Mouse (Mus musculus) embryonic facial prominence, embryonic 13.5 days (tissue): ENCODE results near the gene Kdelr3. TPM values are rescaled to one million over a fixed set of nuclear protein-coding genes. Genes with fewer than 3 reads are reported as not detected.

Source experiments
- ATAC-seq: fragments of 200-750 bp; cut with Nextera tagmentation; 2 replicates; pipeline ENCODE4 v1.8.0; 2017; ENCODE audit warnings: low read depth; ENCODE audit not compliant: insufficient number of reproducible peaks, insufficient read depth, low FRiP score, low TSS enrichment
- H3K27ac ChIP-seq: fragments of 300-500 bp; sonication (generic); 2 replicates; pipeline ENCODE4 v1.5.1; 2015; ENCODE audit warnings: moderate library complexity, mild to moderate bottlenecking, inconsistent platforms
- H3K27me3 ChIP-seq: fragments of 300-500 bp; sonication (generic); 2 replicates; pipeline ENCODE4 v1.6.1; 2015; ENCODE audit warnings: mild to moderate bottlenecking, inconsistent platforms
- H3K36me3 ChIP-seq: fragments of 300-500 bp; sonication (generic); 2 replicates; pipeline ENCODE4 v1.6.1; 2015; ENCODE audit warnings: mild to moderate bottlenecking, inconsistent platforms
- H3K4me1 ChIP-seq: fragments of 300-500 bp; sonication (generic); 2 replicates; pipeline ENCODE4 v1.6.1; 2015; ENCODE audit warnings: inconsistent platforms
- H3K4me2 ChIP-seq: fragments of 300-500 bp; sonication (generic); 2 replicates; pipeline ENCODE4 v1.6.1; 2015; ENCODE audit warnings: moderate library complexity, mild to moderate bottlenecking, inconsistent platforms
- H3K4me3 ChIP-seq: fragments of 300-500 bp; sonication (generic); 2 replicates; pipeline ENCODE4 v1.5.1; 2015; ENCODE audit warnings: mild to moderate bottlenecking, inconsistent platforms
- H3K9ac ChIP-seq: fragments of 300-500 bp; sonication (generic); 2 replicates; pipeline ENCODE4 v1.6.1; 2015; ENCODE audit warnings: mild to moderate bottlenecking, inconsistent platforms
- H3K9me3 ChIP-seq: fragments of 300-500 bp; sonication (generic); 2 replicates; pipeline ENCODE4 v1.6.1; 2016; ENCODE audit warnings: inconsistent platforms
- WGBS: fragments of 180-500 bp; shearing (Covaris S2); methylation state at CpG from one replicate; pipeline ENCODE4 v1.1.7; 2015; ENCODE audit warnings: mixed read lengths; 5-methylcytosine and 5-hydroxymethylcytosine counted together
- polyA plus RNA-seq: library from polyadenylated mRNA; unstranded; fragments of >200 nt; fragmentation: Nextera tagmentation; extraction: Ambion mirVana; gene quantifications from 2 replicates; pipeline ENCODE4 v1.2.1, GENCODE M21; 2015

Kdelr3 gene
- polyA plus RNA-seq: 89.9 and 99.5 TPM in 2 replicates

DNA sequence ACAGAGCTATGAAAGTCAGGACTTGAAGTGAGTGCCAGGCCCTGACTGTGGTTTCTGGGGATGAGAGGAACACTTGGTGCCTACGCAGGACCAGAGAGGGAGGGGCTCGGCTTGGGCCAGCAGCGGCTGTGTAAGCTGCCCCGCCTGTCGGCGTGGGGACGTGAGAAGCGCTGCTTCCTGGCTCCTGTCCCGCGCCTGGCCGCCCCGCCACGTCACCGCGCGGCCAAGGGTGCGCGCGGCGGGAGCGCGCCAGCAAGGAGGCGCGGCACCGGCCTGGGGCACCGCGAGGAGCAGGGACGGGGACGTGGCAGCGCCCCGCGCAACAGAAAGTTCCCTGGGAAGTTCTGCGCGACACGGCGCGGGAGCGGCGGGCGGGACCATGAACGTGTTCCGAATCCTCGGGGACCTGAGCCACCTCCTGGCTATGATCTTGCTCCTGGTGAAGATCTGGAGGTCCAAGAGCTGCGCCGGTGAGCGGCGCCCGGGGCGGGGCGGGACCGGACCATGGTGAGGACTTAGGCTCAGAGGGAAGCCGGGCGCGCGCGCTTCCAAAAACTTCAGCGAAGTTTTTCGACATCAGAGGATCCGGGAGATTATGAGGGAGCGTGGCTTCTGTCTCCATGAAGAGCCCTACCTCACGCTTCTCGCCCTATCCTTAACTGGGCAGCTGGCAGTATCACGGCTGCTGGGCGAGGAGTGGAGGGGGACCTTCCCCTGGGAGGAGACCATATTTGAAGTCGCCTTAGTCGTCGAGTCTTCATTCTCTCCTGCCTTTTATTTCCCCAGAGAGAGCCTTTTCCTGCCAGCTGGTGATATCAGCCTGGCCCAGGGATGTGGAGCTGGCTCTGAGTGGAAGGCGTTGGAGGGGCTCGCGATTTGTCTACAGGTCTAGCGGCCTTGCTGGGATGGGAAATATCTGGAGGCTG lies at the start of gene Kdelr3:
Gene Kdelr3 (plus strand): TSS at position 241 of the 926 bp plus-strand sequence.
- peak within 1 kb of the TSS; percentile 80 for H3K4me2 ChIP-seq
- peak; percentile 72 for ATAC-seq
- H3K9me3 ChIP-seq: no peaks in the 10 kb centered on the region; the same call in 1 of the 2 replicates
- peaks cover 4% of the 10 kb centered on the region; the same call in 1 of the 2 replicates for H3K36me3 ChIP-seq
- H3K4me3 ChIP-seq: peak within 1 kb of the TSS; percentile 64
- H3K27ac ChIP-seq: peak within 1 kb of the TSS; percentile 57
- peaks cover 56% of the 10 kb centered on the region for H3K27me3 ChIP-seq
- peaks cover 50% of the 10 kb centered on the region for H3K4me1 ChIP-seq
- under 1% methylated on average over 71 of the region's 71 CpGs for WGBS
- H3K9ac ChIP-seq: peak within 1 kb of the TSS; percentile 84

DNA sequence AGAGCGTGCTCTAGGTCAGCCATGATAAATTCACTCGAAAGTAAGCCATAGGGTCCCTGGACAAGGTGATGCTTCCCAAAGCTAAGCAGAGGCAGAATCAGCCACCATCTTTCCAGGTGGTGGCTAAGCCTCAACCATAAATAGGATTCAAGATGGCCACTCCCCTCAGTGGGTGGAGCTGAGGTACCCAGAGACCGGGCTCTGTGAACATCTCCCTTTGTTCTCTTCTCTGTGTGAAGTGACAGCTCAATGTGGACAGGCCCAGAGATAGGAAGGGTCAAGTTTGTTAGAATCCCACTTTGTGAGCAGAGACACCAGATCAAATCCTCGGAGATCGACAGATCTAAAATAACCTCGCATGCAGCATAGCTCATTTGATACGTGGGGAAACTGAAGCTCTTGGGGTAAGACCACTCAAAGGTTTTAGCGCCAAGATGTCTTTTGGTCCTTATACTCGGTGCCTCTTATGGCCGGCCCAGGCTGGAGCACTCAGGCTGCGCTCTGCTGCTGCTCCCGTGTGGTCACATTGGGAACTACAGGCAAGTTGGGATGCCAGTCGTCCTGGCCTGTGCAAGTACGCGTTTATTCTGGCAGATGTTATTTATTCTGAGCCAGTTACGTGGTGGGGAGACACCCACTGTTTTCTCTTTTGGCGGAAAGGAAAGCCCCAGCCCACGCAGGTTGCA lies 49.5 kb upstream of the Kdelr3 start:
- 6% methylated on average over 18 of the region's 18 CpGs for WGBS
- Histone ChIP-seq H3K9me3 (no peaks in the 10 kb centered on the region), H3K9ac (peak overlapping the region; percentile 32; the same call in 1 of the 2 replicates), H3K4me2 (0 out of 2 replicates have a peak overlapping the region, but pooled peaks have one; percentile 22), H3K27me3 (peaks cover 26% of the 10 kb centered on the region), H3K27ac (no peak overlapping the region), H3K4me3 (no peak overlapping the region), H3K4me1 (peaks cover 15% of the 10 kb centered on the region), H3K36me3 (no peaks in the 10 kb centered on the region)
- ATAC-seq: peak; percentile 77; the same call in 1 of the 2 replicates

DNA sequence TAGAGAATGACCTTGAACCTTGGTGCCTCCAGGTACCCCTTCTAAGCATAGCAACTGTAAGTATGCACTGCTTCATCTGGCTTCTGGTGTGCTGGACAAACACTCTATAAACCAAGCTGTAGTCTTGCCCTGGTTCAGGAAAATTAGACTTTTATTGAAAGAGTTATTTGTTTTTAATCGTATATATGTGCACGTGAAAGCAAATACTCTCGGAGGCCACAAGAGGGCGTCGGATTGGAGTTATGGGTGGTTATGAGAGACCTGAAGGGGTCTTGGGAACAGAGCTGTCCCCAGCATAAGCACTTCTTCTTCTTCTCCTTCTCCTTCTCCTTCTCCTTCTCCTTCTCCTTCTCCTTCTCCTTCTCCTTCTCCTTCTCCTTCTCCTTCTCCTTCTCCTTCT lies 46.6 kb upstream of the Kdelr3 start:
- Histone ChIP-seq H3K9ac (no peak overlapping the region), H3K27me3 (no peaks in the 10 kb centered on the region), H3K9me3 (no peaks in the 10 kb centered on the region), H3K36me3 (no peaks in the 10 kb centered on the region), H3K4me3 (no peak overlapping the region), H3K4me1 (peaks cover 18% of the 10 kb centered on the region), H3K4me2 (no peak overlapping the region), H3K27ac (no peak overlapping the region)
- WGBS: 66% methylated on average over 5 of the region's 5 CpGs
- ATAC-seq: no peak

GRCm38 (mm10) chr15:79470583-79470982 lies 45.6 kb upstream of the Kdelr3 start:
- no peaks in the 10 kb centered on the region for H3K36me3 ChIP-seq
- no peak overlapping the region for H3K27ac ChIP-seq
- 26% methylated on average over 17 of the region's 17 CpGs for WGBS
- peaks cover 18% of the 10 kb centered on the region for H3K4me1 ChIP-seq
- ATAC-seq: no peak
- H3K4me2 ChIP-seq: peak overlapping the region; percentile 51
- H3K9ac ChIP-seq: no peak overlapping the region
- H3K4me3 ChIP-seq: peak overlapping the region; percentile 32
- H3K27me3 ChIP-seq: no peaks in the 10 kb centered on the region
- H3K9me3 ChIP-seq: no peaks in the 10 kb centered on the region

GRCm38 (mm10) chr15:79471095-79471494 lies 45.1 kb upstream of the Kdelr3 start:
- Histone ChIP-seq H3K36me3 (no peaks in the 10 kb centered on the region), H3K4me2 (peak overlapping the region; percentile 51), H3K27me3 (no peaks in the 10 kb centered on the region), H3K9me3 (no peaks in the 10 kb centered on the region), H3K27ac (no peak overlapping the region), H3K9ac (no peak overlapping the region), H3K4me1 (peaks cover 18% of the 10 kb centered on the region), H3K4me3 (peak overlapping the region; percentile 32)
- WGBS: 39% methylated on average over 10 of the region's 10 CpGs
- no peak for ATAC-seq

- ATAC-seq: no peak
- Histone ChIP-seq H3K4me3 (no peak overlapping the region), H3K9ac (no peak overlapping the region), H3K27ac (no peak overlapping the region), H3K4me2 (no peak overlapping the region), H3K27me3 (no peaks in the 10 kb centered on the region), H3K4me1 (peaks cover 13% of the 10 kb centered on the region), H3K9me3 (no peaks in the 10 kb centered on the region), H3K36me3 (no peaks in the 10 kb centered on the region)
- 85% methylated on average over 5 of the region's 5 CpGs for WGBS
Observed at GRCm38 (mm10) chr15:79473042-79473441, 43.2 kb upstream of the Kdelr3 start.

DNA sequence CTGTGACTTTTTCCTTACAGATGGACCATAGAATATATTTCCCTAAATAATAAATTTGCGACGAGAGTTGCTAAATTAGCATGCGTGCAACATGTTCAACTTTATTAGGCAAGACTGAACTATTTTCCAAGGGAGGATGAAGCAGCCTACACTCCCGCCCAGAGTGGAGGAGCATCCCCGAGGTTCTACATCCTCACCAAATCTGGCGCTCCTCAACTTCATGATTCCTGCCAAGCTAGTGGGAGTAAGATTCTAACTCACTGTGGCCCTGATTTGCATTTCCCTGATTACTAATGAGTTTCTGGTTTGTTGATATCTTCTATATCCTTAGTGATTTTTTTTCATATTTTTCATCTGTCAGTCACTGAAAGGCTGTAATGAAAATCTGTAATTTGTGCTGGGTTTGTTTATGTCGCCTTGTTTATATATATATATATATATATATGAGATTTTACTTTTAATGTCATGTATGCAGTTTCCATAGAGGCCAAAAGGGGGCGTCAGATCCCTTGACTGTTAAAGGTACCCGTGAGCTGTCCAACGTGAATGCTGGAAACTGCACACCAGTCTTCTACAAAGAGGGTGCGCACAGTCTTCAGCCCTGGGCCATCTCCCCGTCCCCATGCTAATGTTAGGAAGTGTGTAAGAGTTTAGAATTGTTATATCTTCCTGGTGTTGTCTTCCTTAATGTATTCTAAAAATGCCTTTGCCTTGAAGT lies 42.4 kb upstream of the Kdelr3 start:
- Histone ChIP-seq H3K4me3 (no peak overlapping the region), H3K9me3 (no peaks in the 10 kb centered on the region), H3K36me3 (no peaks in the 10 kb centered on the region), H3K27me3 (no peaks in the 10 kb centered on the region), H3K27ac (no peak overlapping the region), H3K4me1 (peaks cover 13% of the 10 kb centered on the region), H3K4me2 (no peak overlapping the region), H3K9ac (no peak overlapping the region)
- no peak for ATAC-seq
- 58% methylated on average over 12 of the region's 12 CpGs for WGBS

GRCm38 (mm10) chr15:79477227-79477626 lies 39.0 kb upstream of the Kdelr3 start:
- peaks cover 31% of the 10 kb centered on the region for H3K27me3 ChIP-seq
- 55% methylated on average over 6 of the region's 6 CpGs for WGBS
- no peaks in the 10 kb centered on the region for H3K9me3 ChIP-seq
- no peak for ATAC-seq
- H3K9ac ChIP-seq: no peak overlapping the region
- H3K4me1 ChIP-seq: no peaks in the 10 kb centered on the region
- no peak overlapping the region for H3K4me2 ChIP-seq
- no peaks in the 10 kb centered on the region for H3K36me3 ChIP-seq
- H3K27ac ChIP-seq: no peak overlapping the region
- H3K4me3 ChIP-seq: no peak overlapping the region

DNA sequence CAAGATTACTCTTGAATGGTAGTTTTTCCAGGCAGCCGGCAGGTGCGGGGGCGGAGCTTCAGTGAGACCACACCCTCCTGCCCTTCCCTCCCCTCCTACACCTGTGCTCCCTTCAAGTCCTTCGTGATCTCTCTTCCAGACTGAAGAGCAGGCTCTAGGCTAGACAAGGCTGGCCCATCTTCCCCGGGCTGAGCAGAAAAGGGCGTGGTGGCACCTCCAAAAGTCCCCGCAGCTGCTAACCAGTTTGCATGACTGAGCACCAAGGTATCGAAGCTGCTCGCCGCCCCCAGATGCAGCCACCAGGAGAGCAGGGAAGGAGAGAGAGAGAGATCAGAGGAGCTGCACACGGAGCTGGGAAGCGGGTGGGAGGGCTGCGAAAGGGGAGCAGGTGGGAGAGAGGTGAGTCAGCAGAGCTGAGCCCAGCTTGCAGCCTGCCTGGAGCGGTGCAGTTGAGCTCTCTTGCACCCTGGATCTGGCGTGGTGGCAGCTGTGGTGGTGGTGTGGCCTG lies 35.0 kb upstream of the Kdelr3 start:
- Histone ChIP-seq H3K4me3 (no peak overlapping the region), H3K27me3 (peaks cover 38% of the 10 kb centered on the region), H3K9me3 (no peaks in the 10 kb centered on the region), H3K27ac (no peak overlapping the region), H3K9ac (no peak overlapping the region), H3K4me2 (0 out of 2 replicates have a peak overlapping the region, but pooled peaks have one; percentile 16), H3K4me1 (no peaks in the 10 kb centered on the region), H3K36me3 (no peaks in the 10 kb centered on the region)
- 8% methylated on average over 15 of the region's 15 CpGs for WGBS
- ATAC-seq: no peak

DNA sequence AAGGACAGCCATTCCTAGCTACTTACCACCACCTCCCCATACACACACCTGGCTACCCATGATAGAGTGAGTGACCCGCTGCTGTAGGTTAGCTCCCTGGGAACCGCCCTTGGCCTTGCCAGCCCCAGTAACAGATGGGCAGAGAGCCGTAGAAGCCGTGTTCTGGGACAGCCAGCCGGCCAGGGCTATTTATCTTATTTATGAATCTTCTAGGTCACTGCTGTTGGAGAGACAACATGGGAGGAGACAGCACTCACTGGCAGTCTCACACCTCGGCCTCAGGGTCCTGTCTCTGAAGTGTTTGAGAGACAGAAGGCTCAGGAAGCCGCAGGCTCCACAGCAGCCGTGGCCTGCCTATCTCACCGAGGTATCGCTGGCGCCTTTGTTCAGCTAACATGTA lies 26.7 kb upstream of the Kdelr3 start:
- no peaks in the 10 kb centered on the region for H3K36me3 ChIP-seq
- no peak overlapping the region for H3K4me2 ChIP-seq
- H3K27ac ChIP-seq: no peak overlapping the region
- H3K4me1 ChIP-seq: no peaks in the 10 kb centered on the region
- no peaks in the 10 kb centered on the region for H3K9me3 ChIP-seq
- H3K9ac ChIP-seq: no peak overlapping the region
- H3K4me3 ChIP-seq: no peak overlapping the region
- H3K27me3 ChIP-seq: peaks cover 31% of the 10 kb centered on the region
- WGBS: 74% methylated on average over 11 of the region's 11 CpGs
- no peak for ATAC-seq

- Histone ChIP-seq H3K4me2 (no peak overlapping the region), H3K9ac (0 out of 2 replicates have a peak overlapping the region, but pooled peaks have one; percentile 32), H3K4me3 (no peak overlapping the region), H3K27ac (no peak overlapping the region), H3K9me3 (no peaks in the 10 kb centered on the region), H3K27me3 (peaks cover 48% of the 10 kb centered on the region), H3K4me1 (no peaks in the 10 kb centered on the region), H3K36me3 (no peaks in the 10 kb centered on the region)
- 49% methylated on average over 18 of the region's 18 CpGs for WGBS
- no peak for ATAC-seq
Observed at GRCm38 (mm10) chr15:79493527-79493926, 22.7 kb upstream of the Kdelr3 start.
